Mouse (Mus musculus): ENCODE measurements at regions not wholly inside any gene's neighbourhood (a gene's known extent, or its start where the extent isn't known, plus 50 kb on each side); places are given as distances from the start of the nearest gene placed in this dataset.

GRCm38 (mm10) chr19:32976507-32976906 lies 219.2 kb downstream of the Pten start:
- TF ChIP-seq POLR2A (IDR thresholded peaks at IDR 0.05; ENCODE audit: insufficient read depth, low read length) (no peak), CTCF (IDR thresholded peaks at IDR 0.05; ENCODE audit: low read depth, low read length) (no peak), EP300 (IDR thresholded peaks at IDR 0.05; ENCODE audit: insufficient read depth, low read depth, low read length) (no peak)

All from ES-Bruce4 (cell line).